Mouse (Mus musculus) ES-Bruce4 (cell line): Measurements from ENCODE around the gene Msrb1.

Experiments
- CTCF ChIP-seq: IDR thresholded peaks from one replicate; pipeline ENCODE4 v1.8.1; 2011; ENCODE audit warnings: low read depth, low read length
- POLR2A ChIP-seq: IDR thresholded peaks from one replicate; pipeline ENCODE4 v1.8.1; 2011; ENCODE audit warnings: low read length; ENCODE audit not compliant: insufficient read depth

GRCm38 (mm10) chr17:24717943-24718342, 18.5 kb upstream of the Msrb1 start, which contains the start of the genes Rnf151 and Rps2:
- TF ChIP-seq CTCF (no peak), POLR2A (no peak)
